ENCODE assay signal across 8 mouse cellular contexts in the genomic region with DNA sequence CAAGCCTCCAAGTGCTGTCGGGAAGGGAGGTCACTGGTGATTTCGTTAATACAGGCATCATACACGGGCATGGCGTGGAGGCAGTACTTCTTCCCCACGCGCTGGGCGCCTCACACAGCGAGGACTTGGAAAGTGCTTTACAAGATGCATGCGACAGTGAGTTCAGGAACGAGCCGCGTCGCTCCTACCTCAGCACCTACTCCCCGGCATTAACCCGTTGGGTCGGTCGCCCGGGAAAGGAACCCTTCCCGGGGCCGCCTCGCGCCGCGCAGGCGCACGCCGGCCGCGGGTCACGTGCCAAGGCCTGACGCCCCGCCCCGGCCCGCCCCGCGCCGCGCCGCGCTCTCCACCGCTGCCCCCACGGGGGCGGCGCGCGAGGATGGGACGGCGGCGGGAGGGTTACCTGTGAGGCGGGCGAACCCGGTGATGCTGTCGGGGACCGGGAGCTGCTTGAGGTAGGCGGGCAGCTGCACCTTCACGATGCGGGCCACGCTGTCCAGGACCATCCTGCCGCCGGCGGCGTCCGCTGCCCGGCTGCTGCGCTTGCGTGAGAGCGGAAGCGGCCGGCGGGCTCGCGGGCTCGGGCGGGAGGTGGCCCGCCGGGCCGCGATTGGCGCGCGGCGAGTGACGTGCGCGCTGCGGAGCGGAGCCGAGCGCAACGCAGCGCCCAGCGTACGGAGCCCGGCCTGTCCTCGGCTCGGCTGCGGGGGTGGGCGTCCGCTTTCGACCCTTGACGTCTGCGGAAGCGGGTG. TPM values are rescaled to one million over a fixed set of nuclear protein-coding genes. Genes with fewer than 3 reads are reported as not detected.
DNase-seq lines count a peak whose midpoint lies in the region; ATAC-seq lines count a peak whose summit lies in the region.

No protein-coding gene starts in this region.

- WGBS in hindbrain, embryonic 15.5 days = under 1% methylated on average over 99 of the region's 103 CpGs

- peak overlapping the region; percentile 66 for H3K4me2 ChIP-seq in hindbrain, embryonic 15.5 days

- peaks cover 25% of the 10 kb centered on the region for H3K4me1 ChIP-seq in hindbrain, embryonic 15.5 days (replicated peaks)

- no peaks in the 10 kb centered on the region for H3K9me3 ChIP-seq in hindbrain, embryonic 15.5 days

- H3K4me3 ChIP-seq in hindbrain, embryonic 15.5 days = peak overlapping the region; percentile 73

- H3K27ac ChIP-seq in hindbrain, embryonic 15.5 days (replicated peaks) = peak overlapping the region; percentile 100

- DNase-seq in R1 (ENCODE audit: low read depth, low spot score) = peak; percentile 83
- peak; percentile 93 to 94 for DNase-seq in cerebellum, postnatal 25 days
- peak; percentile 86 for DNase-seq in frontal cortex, postnatal 36 days (ENCODE audit: low spot score in 2 of 2)
- peak; percentile 78 to 87 for DNase-seq in left cerebral cortex, adult 18-20 months (ENCODE audit: low spot score in 2 of 2)
- DNase-seq in lung, postnatal 4 days = peak; percentile 88 to 93
- peak; percentile 93 for DNase-seq in retina, postnatal 1 day
- DNase-seq in thymus, postnatal 4 days = peak; percentile 92

- H3K27me3 ChIP-seq in hindbrain, embryonic 15.5 days = no peaks in the 10 kb centered on the region

- ATAC-seq in hindbrain, embryonic 15.5 days (ENCODE audit: low FRiP score, low read depth) = peak; percentile 98

- peak overlapping the region; percentile 66 for H3K9ac ChIP-seq in hindbrain, embryonic 15.5 days

- H3K36me3 ChIP-seq in hindbrain, embryonic 15.5 days = no peaks in the 10 kb centered on the region

RNA-seq across cellular contexts. Expression of gene Cisd2, which starts 0.7 kb away (rescaled TPM):
- 64.6 and 66.8 TPM in 2 replicates for polyA plus RNA-seq in hindbrain, embryonic 15.5 days (2015; fragmentation: Nextera tagmentation; extraction: Ambion mirVana)
- 10 to 100 TPM; 34.6 to 36.0 TPM for total RNA-seq in left cerebral cortex, adult 18-20 months (2021)

RNA-seq across cellular contexts. Expression of gene Ube2d3, which starts 14.9 kb away (rescaled TPM):
- 344 and 347 TPM in 2 replicates for polyA plus RNA-seq in hindbrain, embryonic 15.5 days (2015; fragmentation: Nextera tagmentation; extraction: Ambion mirVana)
- 100 to 1,000 TPM; 238 to 245 TPM for total RNA-seq in left cerebral cortex, adult 18-20 months (2021)

Comparison
In these comparisons a context has a peak if more than half of its experiments do, and no peak if none do; other contexts are left out.
1. Peak in every context shown above with its lines: DNase-seq, ATAC-seq, H3K4me3 ChIP-seq and H3K27ac ChIP-seq.